8 mouse cellular contexts compared by ENCODE assay signal in genomic region chr7:132813416-132814088, GRCm38 (mm10). TPM values are rescaled to one million over a fixed set of nuclear protein-coding genes. Genes with fewer than 3 reads are reported as not detected.
DNase-seq lines count a peak whose midpoint lies in the region; ATAC-seq lines count a peak whose summit lies in the region.

TSS of gene Fam53b (minus strand) at chr7:132813886.

- no peaks in the 10 kb centered on the region for H3K9me3 ChIP-seq in hindbrain, embryonic 13.5 days

- DNase-seq in T-cell, adult 2 months (ENCODE audit: low spot score): peak; percentile 47
- peak; percentile 86 to 90 for DNase-seq in cerebellum, postnatal 10 days
- DNase-seq in frontal cortex, postnatal 14 days (ENCODE audit: low spot score in 2 of 2): peak; percentile 54 to 67
- DNase-seq in left cerebral cortex, adult 8-10 months (ENCODE audit: low spot score in 2 of 2): no peak
- DNase-seq in right cerebral cortex, postnatal 14 days: peak; percentile 64
- no peak for DNase-seq in c-Kit-positive CD71-positive TER-119-positive erythroid progenitor cells, embryonic 14.5 days (ENCODE audit: low spot score)

- H3K36me3 ChIP-seq in hindbrain, embryonic 13.5 days: no peaks in the 10 kb centered on the region

- ATAC-seq in hindbrain, embryonic 13.5 days (ENCODE audit: low FRiP score): peak; percentile 65
- ATAC-seq in megakaryocyte, adult 5-6 weeks (ENCODE audit: poor library complexity, severe bottlenecking): peak; percentile 53

- no peaks in the 10 kb centered on the region for H3K27me3 ChIP-seq in hindbrain, embryonic 13.5 days

- peak within 1 kb of the TSS; percentile 69 for H3K4me3 ChIP-seq in hindbrain, embryonic 13.5 days

- peak within 1 kb of the TSS; percentile 90 for H3K27ac ChIP-seq in hindbrain, embryonic 13.5 days

- peak within 1 kb of the TSS; percentile 84 for H3K9ac ChIP-seq in hindbrain, embryonic 13.5 days

- H3K4me2 ChIP-seq in hindbrain, embryonic 13.5 days: peak within 1 kb of the TSS; percentile 94

- under 1% methylated on average over 84 of the region's 85 CpGs for WGBS in hindbrain, embryonic 13.5 days

- peaks cover 48% of the 10 kb centered on the region for H3K4me1 ChIP-seq in hindbrain, embryonic 13.5 days (replicated peaks)

RNA-seq across cellular contexts. Expression of gene Fam53b, which starts in this region (rescaled TPM):
- polyA plus RNA-seq in hindbrain, embryonic 13.5 days (2015; fragmentation: Nextera tagmentation; extraction: Ambion mirVana): 16.9 and 19.3 TPM in 2 replicates
- 10 to 100 TPM; 57.0 to 68.5 (median 63.4) TPM for total RNA-seq in left cerebral cortex, adult 8-10 months (2022)
- 21.7 and 26.3 TPM in 2 replicates for total RNA-seq in megakaryocyte, adult 5-6 weeks (2015)
- total RNA-seq in megakaryocyte, adult 5-6 weeks (2017): 11.3 and 18.9 TPM in 2 replicates

Comparison
In these comparisons a context has a peak if more than half of its experiments do, and no peak if none do; other contexts are left out.
1. DNase-seq: peak in T-cell, adult 2 months (single experiment), cerebellum, postnatal 10 days (2 of 2), frontal cortex, postnatal 14 days (2 of 2) and right cerebral cortex, postnatal 14 days (single experiment); none in left cerebral cortex, adult 8-10 months (0 of 2) and c-Kit-positive CD71-positive TER-119-positive erythroid progenitor cells, embryonic 14.5 days (single experiment).